Mouse (Mus musculus) bone marrow macrophage, adult 2 months (primary cell): ENCODE results near the gene Dab1.

Experiments
- CTCF ChIP-seq: IDR thresholded peaks from 2 replicates; pipeline ENCODE4 v1.5.1; 2012; ENCODE audit warnings: low read depth, mild to moderate bottlenecking, low read length, moderate library complexity
- POLR2A ChIP-seq: IDR thresholded peaks from 2 replicates; pipeline ENCODE4 v1.6.1; 2012; ENCODE audit warnings: mild to moderate bottlenecking, low read depth, low read length, borderline replicate concordance

- TF ChIP-seq CTCF (no peak), POLR2A (no peak)
Measured at GRCm38 (mm10) chr4:104369091-104369490, 749.9 kb downstream of the Dab1 start.
